Mouse (Mus musculus) embryonic fibroblast, embryonic 13.5 days (primary cell): ENCODE measurements around the gene Fam160a1. TPM values are rescaled to one million over a fixed set of nuclear protein-coding genes. Genes with fewer than 3 reads are reported as not detected.

Experiments
- H3K27ac ChIP-seq: 2 replicates; pipeline ENCODE4 v1.5.1; 2012; ENCODE audit warnings: low read length, control low read depth, inconsistent platforms; ENCODE audit not compliant: insufficient read depth
- H3K4me1 ChIP-seq: 2 replicates; pipeline ENCODE4 v1.6.1; 2011; ENCODE audit warnings: low read length; ENCODE audit not compliant: control insufficient read depth, insufficient read depth
- H3K4me3 ChIP-seq: 2 replicates; pipeline ENCODE4 v1.5.1; 2011; ENCODE audit warnings: mild to moderate bottlenecking, control low read depth, low read length; ENCODE audit not compliant: insufficient read depth
- CTCF ChIP-seq: IDR thresholded peaks from 2 replicates; pipeline ENCODE4 v1.5.1; 2011; ENCODE audit warnings: mild to moderate bottlenecking, control low read depth, low read length, moderate library complexity, borderline replicate concordance; ENCODE audit not compliant: insufficient read depth
- POLR2A ChIP-seq: IDR thresholded peaks from 2 replicates; pipeline ENCODE4 v1.6.1; 2011; ENCODE audit warnings: low read depth, mild to moderate bottlenecking, control low read depth, low read length, moderate library complexity
- polyA plus RNA-seq: library from polyadenylated mRNA; stranded (reverse); fragments of >200 nt; gene quantifications from 2 replicates; pipeline ENCODE4 v1.2.4, GENCODE M21; 2011; ENCODE audit warnings: low read depth; ENCODE audit not compliant: missing spikeins, insufficient read length

Fam160a1 gene
- polyA plus RNA-seq, 1 experiment, result 3.4 TPM

- TF ChIP-seq POLR2A, result no peak
- H3K4me3 ChIP-seq, result no peak overlapping the region
- no peak overlapping the region for H3K27ac ChIP-seq
- H3K4me1 ChIP-seq, result no peaks in the 10 kb centered on the region; the same call in 1 of the 2 replicates
These were observed 10.7 kb upstream of the Fam160a1 start for GRCm38 (mm10) chr3:85827815-85828214.

- Histone ChIP-seq H3K4me3 (no peak overlapping the region), H3K4me1 (no peaks in the 10 kb centered on the region; the same call in 1 of the 2 replicates), H3K27ac (no peak overlapping the region)
- TF ChIP-seq POLR2A (no peak), CTCF (no peak)
These were observed 10.2 kb upstream of the Fam160a1 start for GRCm38 (mm10) chr3:85827283-85827682.

GRCm38 (mm10) chr3:85820839-85821548 is 3.9 kb upstream of the Fam160a1 start:
- Histone ChIP-seq H3K27ac (no peak overlapping the region), H3K4me1 (no peaks in the 10 kb centered on the region), H3K4me3 (no peak overlapping the region)
- no peak for TF ChIP-seq POLR2A
- no peak for TF ChIP-seq CTCF

- TF ChIP-seq POLR2A (no peak), CTCF (no peak)
These were observed 2.2 kb upstream of the Fam160a1 start for GRCm38 (mm10) chr3:85819319-85819718.

DNA sequence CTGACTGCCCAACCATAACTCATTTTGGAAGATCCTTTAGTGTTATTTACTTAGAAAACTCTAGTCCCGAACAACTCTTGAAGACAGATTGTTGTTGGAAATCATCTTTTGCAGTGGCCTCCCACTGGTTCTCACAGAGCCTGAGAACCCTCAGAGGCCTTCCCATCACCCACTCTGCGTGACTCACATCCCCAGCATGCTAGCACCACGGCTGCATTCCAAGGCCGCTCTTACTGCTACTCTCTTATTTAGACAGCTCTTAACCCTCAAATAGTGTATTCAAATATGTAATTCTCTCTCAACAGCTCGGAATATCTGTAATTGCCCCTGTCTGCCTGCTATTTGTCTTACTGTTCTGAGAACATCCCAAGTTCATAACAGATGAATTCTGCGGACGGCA is 2.9 kb downstream of the Fam160a1 start:
- Histone ChIP-seq H3K4me1 (peaks cover 6% of the 10 kb centered on the region), H3K27ac (peak overlapping the region; percentile 86), H3K4me3 (no peak overlapping the region)
- TF ChIP-seq CTCF (no peak), POLR2A (no peak)

More at GRCm38 (mm10) chr3:85819319-85819718, 2.2 kb upstream of the Fam160a1 start:
- peaks cover 3% of the 10 kb centered on the region; the same call in 1 of the 2 replicates for H3K4me1 ChIP-seq
- H3K27ac ChIP-seq, result no peak overlapping the region
- H3K4me3 ChIP-seq, result no peak overlapping the region

- peaks cover 6% of the 10 kb centered on the region for H3K4me1 ChIP-seq
- H3K4me3 ChIP-seq, result no peak overlapping the region
- H3K27ac ChIP-seq, result peak overlapping the region; percentile 29; the same call in 1 of the 2 replicates
- no peak for TF ChIP-seq POLR2A
- TF ChIP-seq CTCF, result no peak
These were observed 3.7 kb downstream of the Fam160a1 start for GRCm38 (mm10) chr3:85813101-85814014.

GRCm38 (mm10) chr3:85812010-85812409 is 5.1 kb downstream of the Fam160a1 start:
- Histone ChIP-seq H3K27ac (peak overlapping the region; percentile 69; the same call in 1 of the 2 replicates), H3K4me3 (no peak overlapping the region), H3K4me1 (peaks cover 6% of the 10 kb centered on the region)
- no peak for TF ChIP-seq CTCF
- no peak for TF ChIP-seq POLR2A

- Histone ChIP-seq H3K27ac (no peak overlapping the region), H3K4me1 (no peaks in the 10 kb centered on the region), H3K4me3 (no peak overlapping the region)
- TF ChIP-seq CTCF (no peak), POLR2A (no peak)
These were observed 23.9 kb downstream of the Fam160a1 start for GRCm38 (mm10) chr3:85793166-85793565.

- TF ChIP-seq CTCF (no peak), POLR2A (no peak)
- H3K4me3 ChIP-seq, result no peak overlapping the region
- H3K4me1 ChIP-seq, result no peaks in the 10 kb centered on the region
- no peak overlapping the region for H3K27ac ChIP-seq
These were observed 27.3 kb downstream of the Fam160a1 start for GRCm38 (mm10) chr3:85789748-85790147.

DNA sequence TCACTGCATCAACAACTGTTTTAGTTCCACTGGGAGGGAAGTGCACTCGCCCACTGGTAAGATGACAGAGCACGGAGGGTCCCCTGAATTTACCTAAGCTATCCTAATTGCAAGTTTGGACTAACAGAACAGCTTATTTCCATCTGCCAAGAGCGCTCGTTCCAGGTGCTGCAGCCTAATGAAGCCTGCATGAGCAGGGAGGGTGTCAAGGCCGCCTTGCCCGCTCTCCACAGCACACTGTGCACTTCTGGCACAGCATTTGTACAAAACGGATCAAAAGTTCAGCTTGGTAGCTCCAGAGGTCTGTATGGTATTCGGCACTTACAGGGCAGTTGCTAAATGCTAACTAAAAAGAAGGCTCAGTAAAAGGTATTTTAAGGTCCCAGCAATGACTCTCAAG is 30.6 kb downstream of the Fam160a1 start:
- Histone ChIP-seq H3K4me3 (no peak overlapping the region), H3K4me1 (no peaks in the 10 kb centered on the region), H3K27ac (no peak overlapping the region)
- TF ChIP-seq POLR2A (no peak), CTCF (no peak)
